Mouse (Mus musculus): ENCODE results near the gene 4930524J08Rik. TPM values are rescaled to one million over a fixed set of nuclear protein-coding genes. Genes with fewer than 3 reads are reported as not detected.

Gene 4930524J08Rik
- total and polyA plus RNA-seq, 3 experiments, result 0.50 to 5.8 (median 0.72) TPM

- in situ Hi-C loops (cut with MboI; ENCODE audit: low pct_ligation_motif_present, low pct_unique_long_range_greater_than_20kb, low sequenced_read_pairs) (no loop called here), dilution Hi-C loops (cut with MboI; ENCODE audit: extremely low pct_ligation_motif_present, extremely low pct_unique_long_range_greater_than_20kb, low sequenced_read_pairs) (no loop called here)
- H3K27me3 ChIP-seq (replicated peaks), result no peaks in the 10 kb centered on the region
- H3K9me3 ChIP-seq (replicated peaks; ENCODE audit: low read length), result peaks cover 3% of the 10 kb centered on the region
- H3K4me1 ChIP-seq (ENCODE audit: control insufficient read depth in 1 of 2, insufficient read depth in 2 of 2), result peaks cover 0 to 9% of the 10 kb centered on the region in 2 experiments; a peak in 1 of 4 replicates
- no peak for DNase-seq (ENCODE audit: extremely low read depth)
- no peak overlapping the region for H3K4me3 ChIP-seq (replicated peaks in 1 of 3; ENCODE audit: low read depth in 2 of 3, low read length in 2 of 3, poor library complexity in 1 of 3)
- TF ChIP-seq TCF12 (IDR thresholded peaks at IDR 0.05; ENCODE audit: low read depth, low read length), result no peak
- peak; percentile 12; the same call in 1 of the 2 replicates for TF ChIP-seq ELF1 (IDR thresholded peaks at IDR 0.05; ENCODE audit: low read depth, low read length)
- H3K27ac ChIP-seq (ENCODE audit: insufficient read depth, low read depth), result no peak overlapping the region
- H3K36me3 ChIP-seq (replicated peaks in 1 of 2; ENCODE audit: control insufficient read depth in 1 of 2, insufficient read depth in 1 of 2, low read length in 1 of 2), result peaks cover 0 to 5% of the 10 kb centered on the region in 2 experiments
- no peak overlapping the region for H3K9ac ChIP-seq (ENCODE audit: insufficient read depth, low read depth)
- peaks cover under 1% of the 10 kb centered on the region for H3K79me2 ChIP-seq (replicated peaks; ENCODE audit: control insufficient read depth, extremely low read depth, insufficient read depth, poor library complexity, severe bottlenecking)
- H3K4me2 ChIP-seq (ENCODE audit: insufficient read depth, low read depth, poor library complexity, severe bottlenecking), result no peak overlapping the region
These were observed 4.7 kb downstream of the 4930524J08Rik start for GRCm38 (mm10) chr5:99983452-99984061.

- Histone ChIP-seq H3K36me3 (replicated peaks in 1 of 2; ENCODE audit: control insufficient read depth in 1 of 2, insufficient read depth in 1 of 2, low read length in 1 of 2) (no peaks in the 10 kb centered on the region), H3K79me2 (replicated peaks; ENCODE audit: control insufficient read depth, extremely low read depth, insufficient read depth, poor library complexity, severe bottlenecking) (no peaks in the 10 kb centered on the region), H3K27me3 (replicated peaks) (no peaks in the 10 kb centered on the region), H3K4me1 (ENCODE audit: control insufficient read depth in 1 of 2, insufficient read depth in 2 of 2) (no peaks in the 10 kb centered on the region), H3K4me3 (replicated peaks in 1 of 3; ENCODE audit: low read depth in 2 of 3, low read length in 2 of 3, poor library complexity in 1 of 3) (no peak overlapping the region), H3K9ac (ENCODE audit: insufficient read depth, low read depth) (no peak overlapping the region), H3K4me2 (ENCODE audit: insufficient read depth, low read depth, poor library complexity, severe bottlenecking) (no peak overlapping the region), H3K9me3 (replicated peaks; ENCODE audit: low read length) (no peaks in the 10 kb centered on the region), H3K27ac (ENCODE audit: insufficient read depth, low read depth) (no peak overlapping the region)
- DNase-seq (ENCODE audit: extremely low read depth), result no peak
- no peak for TF ChIP-seq USF2 (conservative IDR thresholded peaks at IDR 0.05; ENCODE audit: low read depth, low read length)
- TF ChIP-seq NRF1 (IDR thresholded peaks at IDR 0.05; ENCODE audit: low read depth, low read length), result no peak
- no peak for TF ChIP-seq ZNF384 (IDR thresholded peaks at IDR 0.05; ENCODE audit: low read depth, low read length)
- no peak for TF ChIP-seq NELFE (IDR thresholded peaks at IDR 0.05; ENCODE audit: low read depth, low read length)
- TF ChIP-seq USF1 (IDR thresholded peaks at IDR 0.05; ENCODE audit: low read depth, low read length), result no peak
- TF ChIP-seq ZKSCAN1 (IDR thresholded peaks at IDR 0.05; ENCODE audit: borderline replicate concordance, low read depth, low read length), result no peak
- TF ChIP-seq IRF4 (IDR thresholded peaks at IDR 0.05; ENCODE audit: low read depth, low read length), result no peak
- TF ChIP-seq MXI1 (IDR thresholded peaks at IDR 0.05; ENCODE audit: low read depth, low read length), result no peak
- dilution Hi-C loops (cut with MboI; ENCODE audit: extremely low pct_ligation_motif_present, extremely low pct_unique_long_range_greater_than_20kb, low sequenced_read_pairs) (no loop called here), in situ Hi-C loops (cut with MboI; ENCODE audit: low pct_ligation_motif_present, low pct_unique_long_range_greater_than_20kb, low sequenced_read_pairs) (no loop called here)
These were observed 15.3 kb downstream of the 4930524J08Rik start for GRCm38 (mm10) chr5:99994166-99994565.

GRCm38 (mm10) chr5:99994680-99995079 is 15.8 kb downstream of the 4930524J08Rik start:
- Histone ChIP-seq H3K9me3 (replicated peaks; ENCODE audit: low read length) (no peaks in the 10 kb centered on the region), H3K27me3 (replicated peaks) (no peaks in the 10 kb centered on the region), H3K4me3 (replicated peaks in 1 of 3; ENCODE audit: low read depth in 2 of 3, low read length in 2 of 3, poor library complexity in 1 of 3) (no peak overlapping the region), H3K27ac (ENCODE audit: insufficient read depth, low read depth) (no peak overlapping the region), H3K4me1 (ENCODE audit: control insufficient read depth in 1 of 2, insufficient read depth in 2 of 2) (no peaks in the 10 kb centered on the region), H3K4me2 (ENCODE audit: insufficient read depth, low read depth, poor library complexity, severe bottlenecking) (no peak overlapping the region), H3K9ac (ENCODE audit: insufficient read depth, low read depth) (no peak overlapping the region), H3K36me3 (replicated peaks in 1 of 2; ENCODE audit: control insufficient read depth in 1 of 2, insufficient read depth in 1 of 2, low read length in 1 of 2) (no peaks in the 10 kb centered on the region), H3K79me2 (replicated peaks; ENCODE audit: control insufficient read depth, extremely low read depth, insufficient read depth, poor library complexity, severe bottlenecking) (no peaks in the 10 kb centered on the region)
- in situ Hi-C loops (cut with MboI; ENCODE audit: low pct_ligation_motif_present, low pct_unique_long_range_greater_than_20kb, low sequenced_read_pairs) (no loop called here), dilution Hi-C loops (cut with MboI; ENCODE audit: extremely low pct_ligation_motif_present, extremely low pct_unique_long_range_greater_than_20kb, low sequenced_read_pairs) (no loop called here)
- no peak for TF ChIP-seq CHD1 (IDR thresholded peaks at IDR 0.05; ENCODE audit: low read depth, low read length)
- TF ChIP-seq BHLHE40 (IDR thresholded peaks at IDR 0.05; ENCODE audit: low read depth, low read length), result no peak
- TF ChIP-seq ELF1 (IDR thresholded peaks at IDR 0.05; ENCODE audit: low read depth, low read length), result no peak
- no peak for TF ChIP-seq KAT2A (IDR thresholded peaks at IDR 0.05; ENCODE audit: insufficient replicate concordance, low read length)
- no peak for TF ChIP-seq ZC3H11A (IDR thresholded peaks at IDR 0.05; ENCODE audit: low read depth, low read length)
- TF ChIP-seq MAFK (IDR thresholded peaks at IDR 0.05; ENCODE audit: insufficient replicate concordance, low read length), result no peak
- no peak for TF ChIP-seq JUND (conservative IDR thresholded peaks at IDR 0.05; ENCODE audit: low read depth, low read length)
- TF ChIP-seq CTCF (conservative IDR thresholded peaks at IDR 0.05 in 1 of 2, IDR thresholded peaks at IDR 0.05 in 1 of 2; ENCODE audit: low read depth in 2 of 2, low read length in 2 of 2), result no peak
- TF ChIP-seq POLR2AphosphoS2 (IDR thresholded peaks at IDR 0.05; ENCODE audit: low read depth, low read length), result no peak
- TF ChIP-seq ETS1 (conservative IDR thresholded peaks at IDR 0.05; ENCODE audit: low read depth, low read length), result no peak
- no peak for TF ChIP-seq GABPA (IDR thresholded peaks at IDR 0.05; ENCODE audit: insufficient replicate concordance, low read depth, low read length)
- TF ChIP-seq MXI1 (IDR thresholded peaks at IDR 0.05; ENCODE audit: low read depth, low read length), result no peak
- no peak for TF ChIP-seq USF2 (conservative IDR thresholded peaks at IDR 0.05; ENCODE audit: low read depth, low read length)
- no peak for TF ChIP-seq IRF4 (IDR thresholded peaks at IDR 0.05; ENCODE audit: low read depth, low read length)
- no peak for TF ChIP-seq USF1 (IDR thresholded peaks at IDR 0.05; ENCODE audit: low read depth, low read length)
- TF ChIP-seq ZMIZ1 (IDR thresholded peaks at IDR 0.05; ENCODE audit: low read depth, low read length), result no peak
- DNase-seq (ENCODE audit: extremely low read depth), result no peak
